Mouse (Mus musculus) retina, embryonic 14.5 days (tissue): ENCODE measurements around the gene Ercc2.

Experiments
- DNase-seq: peaks from one replicate; pipeline ENCODE4 v3.0.0-alpha.2; 2015; ENCODE audit warnings: low spot score

Gene Ercc2

DNA sequence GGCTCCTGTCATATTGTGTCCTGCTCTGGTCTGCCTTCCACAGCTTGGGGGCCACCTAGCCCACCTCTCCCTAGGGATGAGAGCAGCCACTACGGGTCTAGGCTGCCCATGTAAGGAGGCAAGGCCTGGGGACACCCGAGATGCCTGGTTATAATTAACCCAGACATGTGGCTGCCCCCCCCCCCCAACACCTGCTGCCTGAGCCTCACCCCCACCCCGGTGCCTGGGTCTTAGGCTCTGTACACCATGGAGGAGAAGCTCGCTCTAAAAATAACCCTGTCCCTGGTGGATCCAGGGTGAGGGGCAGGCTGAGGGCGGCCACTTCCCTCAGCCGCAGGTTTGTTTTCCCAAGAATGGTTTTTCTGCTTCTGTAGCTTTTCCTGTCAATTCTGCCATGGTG lies 27.9 kb downstream of the Ercc2 start:
- DNase-seq = no peak

DNA sequence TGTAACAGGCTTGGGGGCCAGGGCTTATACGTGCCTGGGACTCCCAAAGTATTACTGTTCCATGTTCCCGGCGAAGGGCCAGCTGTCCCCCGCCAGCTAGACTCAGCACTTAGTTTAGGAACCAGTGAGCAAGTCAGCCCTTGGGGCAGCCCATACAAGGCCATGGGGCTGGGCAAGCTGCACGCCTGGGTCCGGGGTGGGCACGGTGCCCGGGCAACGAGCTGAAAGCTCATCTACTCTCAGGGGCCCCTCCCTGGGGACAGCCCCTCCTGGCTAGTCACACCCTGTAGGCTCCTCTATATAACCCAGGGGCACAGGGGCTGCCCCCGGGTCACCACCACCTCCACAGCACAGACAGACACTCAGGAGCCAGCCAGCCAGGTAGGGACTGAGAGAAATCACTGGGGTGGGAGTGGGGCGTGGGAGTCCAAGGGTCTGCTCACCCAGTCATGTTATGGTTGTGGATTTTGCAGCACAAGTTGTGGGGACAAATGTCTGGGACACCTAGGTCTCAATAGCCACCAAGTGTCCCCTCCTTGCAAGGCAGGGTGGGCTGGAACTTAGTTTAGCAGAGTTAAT lies 29.0 kb downstream of the Ercc2 start:
- DNase-seq = no peak

DNA sequence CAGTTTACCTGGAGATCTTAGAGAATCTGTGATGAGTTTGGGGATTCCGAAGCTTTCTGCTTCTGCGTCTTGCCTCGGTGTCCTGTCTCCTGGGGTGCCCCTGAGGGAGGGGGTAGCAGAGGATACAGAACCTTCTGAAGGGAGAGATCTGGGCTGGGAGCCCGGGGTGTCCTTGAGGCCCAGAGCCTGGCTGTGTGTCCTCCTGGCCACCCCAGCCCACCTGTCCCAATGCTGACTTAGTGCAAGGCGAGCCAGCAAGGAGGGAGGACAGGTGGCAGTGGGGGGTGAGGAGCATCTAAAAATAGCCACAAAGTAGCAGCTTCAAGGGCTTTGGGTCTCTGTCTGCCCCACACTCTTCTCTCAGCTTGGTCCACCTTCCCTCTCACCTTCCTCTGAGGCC lies 30.0 kb downstream of the Ercc2 start:
- no peak for DNase-seq

DNA sequence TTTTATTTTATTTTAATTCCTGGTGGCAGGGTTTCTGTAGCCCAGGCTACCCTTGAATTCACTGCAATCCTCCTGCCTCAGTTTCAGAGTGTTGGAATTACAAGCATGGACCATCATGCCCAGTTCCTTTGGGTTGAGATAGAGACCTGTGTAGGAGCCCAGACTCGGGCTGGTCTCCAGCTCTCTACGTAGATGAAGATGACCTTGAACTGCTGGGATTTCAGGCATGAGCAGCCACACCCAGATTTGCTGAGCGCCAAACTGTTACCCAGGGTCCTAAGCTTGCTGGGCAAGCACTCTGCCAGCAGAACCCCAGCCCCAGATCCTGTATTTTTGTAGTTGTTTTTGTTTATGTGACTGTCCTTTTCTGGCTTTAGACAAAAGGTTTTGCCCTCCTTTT lies 31.7 kb downstream of the Ercc2 start:
- DNase-seq = no peak

DNA sequence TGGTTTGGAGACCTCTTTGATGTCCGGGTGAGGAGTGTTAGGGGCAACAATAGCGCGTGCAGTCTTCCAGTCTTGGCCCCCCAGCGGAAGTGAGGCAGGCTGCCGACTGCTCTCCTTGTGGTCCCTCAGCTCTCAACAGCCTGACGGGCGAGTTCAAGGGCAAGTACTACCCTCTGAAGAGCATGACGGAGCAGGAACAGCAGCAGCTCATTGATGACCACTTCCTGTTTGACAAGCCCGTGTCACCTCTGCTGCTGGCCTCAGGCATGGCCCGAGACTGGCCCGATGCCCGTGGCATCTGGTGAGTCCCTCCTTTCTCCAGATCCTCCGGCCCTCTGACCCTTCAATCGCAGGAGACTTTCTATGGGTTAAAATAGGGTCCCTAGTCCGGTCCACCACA lies 34.8 kb downstream of the Ercc2 start:
- no peak for DNase-seq

DNA sequence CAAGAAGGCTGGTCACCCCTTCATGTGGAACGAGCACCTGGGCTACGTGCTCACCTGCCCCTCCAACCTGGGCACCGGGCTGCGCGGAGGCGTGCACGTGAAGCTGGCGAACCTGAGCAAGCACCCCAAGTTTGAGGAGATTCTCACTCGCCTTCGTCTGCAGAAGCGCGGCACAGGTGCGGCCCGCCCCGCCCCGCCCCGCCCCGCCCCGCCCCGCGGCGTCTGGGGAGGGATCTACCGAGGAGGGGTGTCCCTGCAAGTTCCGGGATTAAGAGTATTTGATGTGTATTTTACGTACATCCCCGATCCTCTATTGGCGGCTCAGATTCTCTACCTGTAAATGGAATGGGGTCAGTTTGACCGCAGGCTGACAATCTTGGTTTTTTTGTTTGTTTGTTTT lies 38.3 kb downstream of the Ercc2 start:
- no peak for DNase-seq

DNA sequence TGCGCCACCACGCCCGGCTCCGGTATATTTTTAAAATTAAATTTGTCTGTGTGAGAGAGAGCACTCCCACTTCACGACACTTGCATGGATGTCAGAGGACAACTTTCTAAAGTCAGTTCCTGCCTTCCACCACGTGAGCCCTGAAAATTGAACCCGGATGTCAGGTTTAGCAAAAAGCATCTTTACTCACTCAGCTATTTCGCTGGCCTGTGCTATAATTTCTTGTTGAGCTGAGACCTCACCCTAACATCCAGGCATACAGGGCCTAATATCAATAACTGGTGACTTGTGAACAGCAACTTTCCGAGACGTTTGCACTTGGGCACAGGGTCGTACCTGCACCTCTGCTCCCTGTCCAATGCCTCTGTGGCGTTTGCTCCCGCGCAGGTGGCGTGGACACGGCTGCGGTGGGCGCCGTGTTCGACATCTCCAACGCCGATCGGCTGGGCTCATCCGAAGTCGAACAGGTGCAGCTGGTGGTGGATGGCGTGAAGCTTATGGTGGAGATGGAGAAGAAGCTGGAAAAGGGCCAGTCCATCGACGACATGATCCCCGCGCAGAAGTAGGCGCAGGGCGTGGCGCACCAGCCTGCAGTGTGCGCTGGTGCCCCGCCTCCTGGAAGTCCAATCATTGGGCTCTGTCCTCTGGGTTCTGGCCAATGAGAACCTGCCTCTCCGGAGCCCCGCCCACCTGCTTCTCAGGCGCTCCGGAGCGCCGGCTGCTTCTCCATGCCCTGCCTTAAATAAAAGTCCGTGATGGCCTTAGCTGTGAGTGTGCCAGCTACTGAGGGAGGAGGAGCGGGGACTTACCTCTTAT lies 39.2 kb downstream of the Ercc2 start:
- peak; percentile 90 for DNase-seq

DNA sequence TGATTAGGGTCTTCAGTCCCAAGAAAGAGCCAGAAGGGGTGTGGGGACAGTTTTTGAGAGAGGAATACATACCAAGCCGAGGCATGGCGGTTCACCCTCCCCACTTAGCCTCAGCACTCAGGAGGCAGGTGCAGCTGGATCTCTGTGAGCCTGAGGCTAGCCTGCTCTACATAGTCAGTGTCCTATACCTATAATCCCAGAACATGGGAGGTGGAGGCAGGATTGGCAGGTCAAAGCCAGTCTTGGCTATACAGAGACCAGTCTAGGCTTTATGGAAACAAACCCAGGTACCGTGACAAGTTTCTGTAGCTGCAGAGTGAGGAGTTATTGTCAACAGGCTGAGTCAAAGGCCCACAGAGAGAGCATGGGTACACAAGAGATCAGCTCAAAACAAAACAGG lies 41.3 kb downstream of the Ercc2 start:
- no peak for DNase-seq

DNA sequence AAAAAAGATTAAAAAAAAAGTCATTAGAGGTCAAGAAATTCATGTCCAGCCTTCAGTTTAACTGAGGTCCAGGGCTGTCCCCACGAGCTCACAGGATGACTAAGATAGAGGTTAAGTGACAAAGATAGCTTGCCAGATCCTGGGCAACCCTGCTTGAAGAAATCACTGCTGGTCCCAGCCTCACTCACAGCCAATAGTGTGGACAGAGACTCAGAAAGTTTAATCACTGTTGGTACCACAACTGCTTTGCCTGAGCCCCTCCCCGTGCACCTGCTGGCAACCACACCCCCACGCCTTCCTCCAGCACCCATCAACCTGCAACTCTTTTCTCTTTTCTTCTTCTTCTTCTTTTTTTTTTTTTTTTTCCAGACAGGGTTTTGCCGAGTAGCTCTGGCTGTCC lies 42.2 kb downstream of the Ercc2 start:
- DNase-seq = no peak

DNA sequence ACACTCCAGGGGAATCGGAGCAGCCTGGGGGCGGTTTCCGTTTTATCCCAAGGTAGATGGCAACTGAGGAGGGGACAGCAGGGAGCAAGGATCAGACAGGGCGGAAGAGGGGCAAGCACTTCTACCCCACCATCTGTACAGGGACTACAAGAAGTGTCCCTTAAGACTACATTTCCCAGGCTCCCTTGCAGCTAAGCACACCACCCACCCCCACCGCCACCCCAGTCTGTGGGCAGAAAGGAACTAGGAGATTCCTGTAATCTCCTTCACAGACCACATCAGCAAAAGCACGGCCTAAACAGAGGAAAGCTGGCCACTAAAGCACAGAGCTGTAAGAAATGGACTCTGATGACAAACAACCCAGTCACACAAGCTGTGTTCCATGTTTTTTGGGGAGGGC lies 44.5 kb downstream of the Ercc2 start:
- DNase-seq = no peak

DNA sequence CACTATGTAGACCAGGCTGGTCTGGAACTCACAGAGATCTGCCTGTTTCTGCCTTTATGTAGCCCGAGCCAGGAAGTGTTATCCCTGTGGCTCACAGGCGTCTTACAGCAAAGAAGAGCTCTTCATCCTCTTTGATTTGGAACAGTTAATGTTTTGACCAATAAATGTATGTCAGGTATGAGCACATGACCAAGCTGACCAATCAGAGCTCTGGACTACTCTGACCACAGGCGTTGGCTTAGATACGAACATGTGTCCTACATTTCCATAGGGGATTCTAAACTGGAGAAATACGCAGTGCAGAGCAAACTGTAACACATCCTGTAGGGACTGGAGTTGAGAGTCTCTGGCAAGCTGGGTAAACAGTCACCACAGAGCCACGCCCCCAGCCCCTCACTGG lies 45.1 kb downstream of the Ercc2 start:
- DNase-seq = no peak

DNA sequence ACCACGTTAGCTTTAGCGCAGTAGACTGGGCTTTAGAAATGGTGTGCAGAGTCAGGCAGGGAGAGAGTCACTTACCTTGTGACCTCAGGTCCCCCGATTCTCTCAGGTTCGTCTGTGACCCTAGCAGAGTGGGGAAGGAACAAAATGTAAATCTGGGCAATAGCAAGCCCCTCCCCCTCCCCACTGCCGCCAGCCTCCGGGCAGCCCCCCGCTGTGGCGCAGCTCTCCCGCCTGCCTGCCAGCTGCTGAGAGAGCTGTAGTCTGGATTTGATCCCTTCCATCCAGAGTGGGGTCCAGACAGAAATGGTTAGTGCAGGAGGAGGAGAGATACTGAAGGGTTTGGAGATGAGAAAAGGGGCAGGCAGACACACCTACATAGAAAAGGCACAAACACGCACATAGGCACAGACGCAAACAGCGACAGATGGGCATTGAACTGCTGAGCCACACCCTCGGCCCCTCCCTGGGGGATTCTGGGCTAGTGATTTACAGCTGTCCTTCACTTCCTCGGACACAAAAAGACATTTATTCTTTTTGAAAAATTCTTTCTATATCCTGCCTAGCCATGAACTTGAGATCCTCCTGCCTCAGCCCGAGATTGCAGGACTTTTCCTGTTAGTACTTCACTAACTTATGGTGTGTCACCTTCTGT lies 46.3 kb downstream of the Ercc2 start:
- no peak for DNase-seq

DNA sequence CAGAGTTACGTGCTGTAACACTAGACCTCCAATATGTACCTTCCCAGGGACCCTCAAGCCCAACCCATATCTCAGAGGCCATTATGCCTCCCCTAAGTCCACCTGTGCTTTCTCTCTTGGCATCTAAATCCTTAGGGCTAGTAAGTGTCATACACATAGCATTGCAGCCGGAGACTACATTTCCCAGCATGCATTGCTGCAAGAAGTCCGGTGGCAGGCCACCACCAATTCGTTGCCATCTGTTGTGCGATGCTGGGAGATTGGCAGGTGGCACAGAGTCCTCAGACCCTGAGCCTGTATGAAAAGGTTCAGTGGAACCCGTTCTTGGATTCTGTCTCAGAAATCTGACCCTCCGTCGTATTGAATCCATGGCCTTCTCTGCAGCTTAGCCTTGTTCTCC lies 47.9 kb downstream of the Ercc2 start:
- peak; percentile 60 for DNase-seq

DNA sequence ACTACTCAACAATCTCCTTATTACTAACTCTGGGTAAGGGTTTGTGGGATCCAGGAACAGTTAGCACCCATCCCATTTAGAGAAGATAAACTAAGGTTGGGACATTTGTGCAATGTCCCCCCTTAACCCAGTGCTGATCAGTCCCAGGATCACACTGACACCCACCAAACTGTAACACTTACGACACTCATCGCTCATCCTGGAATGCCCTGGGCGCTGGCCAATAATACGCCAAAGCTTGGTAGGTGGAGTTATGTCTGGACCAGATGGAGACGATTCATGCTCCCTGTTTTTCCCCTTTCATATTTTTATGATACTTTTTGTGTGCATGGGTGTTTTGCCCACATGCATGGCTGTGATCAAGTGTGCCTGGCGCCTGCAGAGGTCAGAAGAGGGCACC lies 48.6 kb downstream of the Ercc2 start:
- no peak for DNase-seq

DNA sequence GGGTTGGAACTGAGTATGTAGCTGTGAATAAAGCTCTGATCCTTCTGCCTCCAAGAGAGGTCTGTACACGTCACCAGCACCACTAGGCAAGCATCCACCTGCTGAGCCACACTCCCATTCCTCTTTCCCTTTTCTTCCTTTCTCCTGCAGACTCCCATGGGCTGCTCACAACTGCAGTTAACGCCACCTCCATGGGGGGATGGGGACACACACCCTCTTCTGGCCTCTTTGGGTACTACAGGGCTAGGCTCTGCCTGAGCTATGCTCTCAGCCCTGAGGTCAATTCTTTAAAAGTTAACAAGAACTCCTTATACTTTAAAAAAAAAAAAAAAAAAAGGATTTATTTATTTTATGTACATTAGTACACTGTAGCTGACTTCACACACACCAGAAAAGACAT lies 50.7 kb downstream of the Ercc2 start:
- peak; percentile 21 for DNase-seq

DNA sequence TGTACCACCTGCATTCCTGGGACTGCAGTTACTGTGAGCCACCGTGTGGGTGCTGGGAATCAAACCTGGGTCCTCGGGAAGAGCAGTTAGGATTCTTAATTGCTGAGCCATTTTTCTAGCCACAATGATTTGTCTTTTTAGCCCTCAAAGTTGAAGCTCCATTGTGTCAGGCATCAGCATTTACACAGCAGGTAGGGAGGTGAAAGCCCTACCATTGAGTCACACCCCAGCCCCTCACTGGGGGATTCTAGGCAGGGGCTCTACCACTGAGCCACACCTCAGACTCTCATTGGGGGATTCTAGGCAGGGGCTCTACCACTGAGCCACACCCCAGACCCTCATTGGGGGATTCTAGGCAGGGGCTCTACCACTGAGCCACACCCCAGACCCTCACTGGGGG lies 54.5 kb downstream of the Ercc2 start:
- DNase-seq = no peak

DNA sequence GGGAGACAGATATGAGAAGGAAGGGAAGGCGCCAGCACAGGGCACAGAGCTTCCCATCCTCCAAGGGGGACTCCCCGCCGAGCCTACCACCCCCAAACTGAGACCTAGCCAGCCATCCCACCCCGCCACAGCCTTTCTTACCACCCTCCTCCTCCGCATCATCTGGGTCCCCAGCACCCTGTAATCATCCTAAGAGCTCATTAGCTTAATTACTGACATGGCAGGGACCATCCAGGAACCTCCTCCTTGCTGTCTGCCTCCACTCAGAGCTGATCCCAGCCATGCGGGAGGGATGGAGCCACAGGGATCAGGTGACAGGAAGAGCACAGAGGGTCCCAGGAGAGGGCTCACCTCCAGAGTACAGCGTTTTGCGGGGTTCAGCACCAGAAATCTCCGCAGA lies 55.2 kb downstream of the Ercc2 start:
- DNase-seq = no peak

DNA sequence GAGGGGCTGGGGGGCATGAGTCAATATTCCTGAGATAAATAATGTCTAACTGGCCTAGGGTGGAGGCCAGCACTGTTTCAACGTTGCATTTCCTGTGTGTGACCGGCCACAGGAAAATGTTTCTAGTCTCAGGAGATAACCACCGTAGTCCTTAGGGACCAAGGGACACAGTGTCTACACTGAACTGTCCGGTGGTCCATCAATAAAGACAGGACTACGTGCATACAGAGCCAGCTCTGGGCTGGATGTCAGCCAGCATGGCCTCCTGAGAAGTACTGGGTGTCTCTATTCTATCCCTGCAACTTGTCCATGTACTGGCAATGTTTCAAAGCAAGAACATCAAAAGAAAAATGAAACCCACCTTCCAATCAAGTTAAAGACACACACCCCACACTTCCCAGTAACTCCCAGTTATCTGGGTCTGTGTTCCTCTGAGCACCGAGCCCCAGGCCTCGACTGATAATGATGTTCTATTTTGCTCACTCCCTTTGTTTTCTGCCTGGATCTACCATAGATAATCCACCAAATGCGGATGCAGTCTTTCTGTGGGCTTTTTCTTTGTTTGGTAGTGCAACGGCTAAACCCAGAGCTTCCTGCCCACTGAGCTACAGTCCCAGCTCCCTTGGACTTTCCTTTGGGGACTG lies 59.8 kb downstream of the Ercc2 start:
- DNase-seq = no peak

DNA sequence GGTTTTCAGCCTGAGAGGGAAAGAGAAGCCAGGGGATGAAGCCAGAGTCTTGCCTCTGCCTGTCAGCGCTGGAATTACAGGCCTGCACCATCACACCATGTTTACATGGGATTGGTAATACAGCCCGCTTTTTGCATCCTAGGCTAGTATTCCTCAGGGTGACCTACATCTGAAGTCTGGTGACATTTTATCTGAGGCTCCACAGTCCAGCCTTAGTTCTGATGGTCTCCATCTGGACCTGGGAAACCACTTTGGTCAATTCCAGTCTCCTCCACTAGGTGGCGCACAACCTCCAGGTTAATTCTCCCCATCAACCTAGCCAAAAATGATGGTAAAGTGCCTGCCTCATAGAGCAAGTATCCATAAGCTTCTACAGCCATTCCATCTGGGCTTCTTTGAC lies 61.5 kb downstream of the Ercc2 start:
- DNase-seq = peak; percentile 92

DNA sequence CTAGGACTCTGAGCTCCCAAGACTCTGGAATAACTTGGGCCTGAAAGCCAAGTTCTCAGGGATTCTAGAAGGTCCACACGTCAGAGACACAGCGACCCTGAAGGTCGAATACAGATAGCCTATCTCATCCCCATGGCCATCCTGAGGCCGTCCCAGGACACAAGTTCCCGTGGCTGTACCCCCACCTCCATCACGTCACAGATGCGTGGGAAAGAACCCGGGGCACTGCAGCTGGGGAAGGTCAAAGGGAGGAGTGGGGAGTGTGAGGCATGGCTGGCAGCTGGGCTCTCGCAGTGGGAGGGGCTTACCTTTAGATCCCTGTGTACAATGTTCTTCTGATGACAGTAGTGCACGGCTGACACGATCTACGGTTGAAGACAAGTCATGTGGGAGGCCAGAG lies 63.0 kb downstream of the Ercc2 start:
- no peak for DNase-seq
